Mouse (Mus musculus) hindbrain, embryonic 14.5 days (tissue): ENCODE measurements at regions not wholly inside any gene's neighbourhood (a gene's known extent, or its start where the extent isn't known, plus 50 kb on each side); places are given as distances from the start of the nearest gene placed in this dataset.

Source experiments
- ATAC-seq: fragments of 200-750 bp; cut with Nextera tagmentation; 2 replicates; pipeline ENCODE4 v1.8.0; 2017; ENCODE audit warnings: moderate number of reproducible peaks, mild to moderate bottlenecking, moderate TSS enrichment, moderate library complexity; ENCODE audit not compliant: low FRiP score
- DNase-seq: peaks from one replicate; pipeline ENCODE4 v3.0.0-alpha.2; 2015; ENCODE audit warnings: low spot score
- H3K27ac ChIP-seq: fragments of 300-500 bp; sonication (generic); 2 replicates; pipeline ENCODE4 v1.5.1; 2014; ENCODE audit warnings: mild to moderate bottlenecking, moderate library complexity
- H3K27me3 ChIP-seq: fragments of 300-500 bp; sonication (generic); 2 replicates; pipeline ENCODE4 v1.6.1; 2014; ENCODE audit warnings: mild to moderate bottlenecking, low read length, mixed read lengths; ENCODE audit not compliant: control insufficient read depth, insufficient read depth
- H3K36me3 ChIP-seq: fragments of 300-500 bp; sonication (generic); replicated peaks from 2 replicates; pipeline ENCODE4 v1.6.1; 2014; ENCODE audit not compliant: control insufficient read depth, insufficient read depth
- H3K4me1 ChIP-seq: fragments of 300-500 bp; sonication (generic); replicated peaks from 2 replicates; pipeline ENCODE4 v1.6.1; 2014; ENCODE audit warnings: antibody characterized with exemption, low read length, mixed read lengths; ENCODE audit not compliant: control insufficient read depth, insufficient read depth
- H3K4me2 ChIP-seq: fragments of 300-500 bp; sonication (generic); replicated peaks from 2 replicates; pipeline ENCODE4 v1.6.1; 2014; ENCODE audit warnings: mild to moderate bottlenecking, moderate library complexity
- H3K4me3 ChIP-seq: fragments of 300-500 bp; sonication (generic); replicated peaks from 2 replicates; pipeline ENCODE4 v1.5.1; 2014; ENCODE audit warnings: mild to moderate bottlenecking, low read length
- H3K9ac ChIP-seq: fragments of 300-500 bp; sonication (generic); 2 replicates; pipeline ENCODE4 v1.6.1; 2014
- H3K9me3 ChIP-seq: fragments of 300-500 bp; sonication (generic); 2 replicates; pipeline ENCODE4 v1.6.1; 2016; ENCODE audit warnings: low read length; ENCODE audit not compliant: control insufficient read depth
- WGBS: fragments of 180-500 bp; shearing (Covaris S2); extraction: QIAGEN DNeasy Blood & Tissue Kit; methylation state at CpG from one replicate; pipeline ENCODE4 v1.1.7; 2014; 5-methylcytosine and 5-hydroxymethylcytosine counted together

DNA sequence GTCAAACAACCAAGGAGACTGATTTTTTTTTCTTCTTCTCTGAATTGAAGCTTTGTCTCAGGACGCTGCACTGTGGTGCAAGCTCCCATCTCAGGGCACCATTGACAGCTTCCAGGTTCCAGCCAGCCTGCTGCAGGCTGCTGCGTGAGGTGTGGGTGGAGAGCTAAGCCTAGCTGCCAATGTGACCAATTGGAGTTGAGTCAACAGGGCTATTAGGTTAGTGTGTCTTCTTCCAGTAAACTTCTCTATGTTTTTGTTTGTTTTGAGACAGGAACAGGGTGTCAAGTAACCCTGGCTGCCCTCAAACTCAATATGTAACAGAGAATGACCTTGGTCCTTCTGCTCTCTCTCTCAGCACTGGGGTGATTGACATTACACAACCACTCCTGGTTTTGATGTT, 131.1 kb upstream of the Tab2 start:
- Histone ChIP-seq H3K27ac (no peak overlapping the region), H3K27me3 (no peaks in the 10 kb centered on the region), H3K36me3 (no peaks in the 10 kb centered on the region), H3K4me3 (no peak overlapping the region), H3K9ac (no peak overlapping the region), H3K4me1 (peaks cover 11% of the 10 kb centered on the region; the same call in 1 of the 2 replicates), H3K4me2 (no peak overlapping the region), H3K9me3 (no peaks in the 10 kb centered on the region)
- WGBS, result 47% methylated on average over 2 of the region's 2 CpGs
- ATAC-seq (no peak), DNase-seq (no peak)

DNA sequence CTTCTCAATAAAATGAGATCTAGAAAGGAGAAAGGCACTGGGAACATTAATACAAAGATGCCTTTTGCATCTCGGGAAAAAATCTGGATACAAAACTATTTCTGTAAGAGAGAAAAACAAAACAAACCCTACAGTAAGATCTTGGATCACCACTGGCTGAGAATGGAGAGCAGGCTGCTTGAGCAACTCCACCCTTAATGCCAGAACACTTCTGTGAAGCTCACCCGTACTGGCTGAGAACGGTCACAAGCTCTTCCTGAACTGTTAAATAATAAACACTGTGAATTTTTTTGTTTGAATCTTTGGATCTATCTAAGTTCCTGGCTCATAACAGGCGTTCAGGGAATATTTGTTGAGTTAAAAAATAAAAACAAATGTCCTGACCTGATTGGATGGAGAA, 130.4 kb upstream of the Tab2 start:
- H3K4me1 ChIP-seq, result peaks cover 8% of the 10 kb centered on the region; the same call in 1 of the 2 replicates
- no peak overlapping the region for H3K27ac ChIP-seq
- H3K36me3 ChIP-seq, result no peaks in the 10 kb centered on the region
- H3K9ac ChIP-seq, result no peak overlapping the region
- no peaks in the 10 kb centered on the region for H3K27me3 ChIP-seq
- no peak overlapping the region for H3K4me3 ChIP-seq
- no peak overlapping the region for H3K4me2 ChIP-seq
- no peaks in the 10 kb centered on the region for H3K9me3 ChIP-seq
- DNase-seq (no peak), ATAC-seq (no peak)
- 84% methylated on average over 4 of the region's 4 CpGs for WGBS

DNA sequence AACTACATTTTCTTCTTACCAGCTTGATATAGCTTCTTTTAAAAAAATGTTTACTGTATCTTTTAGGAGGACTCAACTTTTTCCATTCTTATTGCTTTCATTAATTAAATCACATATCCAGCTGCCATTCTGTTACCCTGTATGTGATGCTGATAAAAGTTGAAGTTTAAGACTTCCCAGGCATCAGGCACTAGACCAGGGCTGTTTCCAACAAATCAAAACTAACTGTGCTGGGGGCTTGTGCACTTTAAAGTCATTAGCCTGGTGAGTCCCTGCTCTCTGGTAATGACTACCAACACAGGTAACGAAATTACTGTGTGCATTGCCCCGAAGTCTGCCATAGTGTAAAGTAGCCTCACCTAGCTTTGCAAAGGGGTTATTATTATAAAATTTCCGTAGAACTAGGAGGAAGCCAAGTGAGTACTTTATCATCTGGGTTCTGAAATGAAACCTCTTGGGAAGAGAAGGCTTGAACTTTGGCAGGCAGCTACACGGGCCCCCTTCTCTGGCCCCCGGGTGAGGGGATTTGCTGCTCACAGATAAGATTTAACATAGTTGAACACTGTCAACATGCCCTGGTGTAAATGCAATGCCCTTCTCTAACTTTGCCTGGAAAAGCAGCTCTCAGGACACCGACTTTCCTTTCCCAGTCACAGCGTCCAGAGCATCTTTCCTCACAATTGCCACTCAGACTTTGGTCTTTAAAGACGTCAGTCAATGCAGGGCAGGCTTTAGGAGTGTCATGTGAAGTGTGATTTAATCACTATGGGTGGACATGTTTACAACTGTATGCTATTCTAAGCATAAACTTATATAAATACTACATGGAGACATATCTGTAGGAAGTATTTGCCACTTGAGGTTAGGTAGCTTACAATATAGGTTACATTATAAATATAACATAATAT, 122.1 kb upstream of the Tab2 start:
- DNase-seq (no peak), ATAC-seq (no peak)
- no peaks in the 10 kb centered on the region for H3K9me3 ChIP-seq
- no peak overlapping the region for H3K4me2 ChIP-seq
- no peaks in the 10 kb centered on the region for H3K36me3 ChIP-seq
- H3K9ac ChIP-seq, result no peak overlapping the region
- H3K4me1 ChIP-seq, result no peaks in the 10 kb centered on the region
- H3K4me3 ChIP-seq, result no peak overlapping the region
- WGBS, result 80% methylated on average over 8 of the region's 8 CpGs
- no peak overlapping the region for H3K27ac ChIP-seq
- H3K27me3 ChIP-seq, result no peaks in the 10 kb centered on the region

- no peak for ATAC-seq
Observed at GRCm38 (mm10) chr10:8072463-8072862, 116.4 kb upstream of the Tab2 start.

DNA sequence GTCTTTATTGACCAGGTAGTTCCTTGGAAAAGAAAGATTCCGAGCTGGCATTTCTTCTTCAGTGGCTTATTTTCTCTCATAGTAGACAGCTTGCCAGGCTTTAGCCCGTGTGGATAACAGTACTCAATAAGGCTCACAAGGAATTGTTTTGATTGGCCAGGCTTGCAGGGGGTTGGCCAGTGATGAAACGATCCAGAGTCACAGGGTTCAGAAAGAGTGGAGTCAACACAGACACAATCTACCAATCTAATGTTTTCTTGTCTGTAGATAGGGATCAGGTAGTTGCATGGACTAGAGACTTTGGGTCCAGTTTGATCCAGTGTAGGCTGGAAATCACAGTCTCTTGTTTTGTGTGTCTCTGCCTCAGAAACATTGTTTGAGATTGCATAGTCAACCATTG, 115.8 kb upstream of the Tab2 start:
- 76% methylated on average over 3 of the region's 3 CpGs for WGBS
- no peaks in the 10 kb centered on the region for H3K9me3 ChIP-seq
- H3K9ac ChIP-seq, result no peak overlapping the region

More at GRCm38 (mm10) chr10:8072463-8072862, 116.4 kb upstream of the Tab2 start:
- Histone ChIP-seq H3K4me1 (no peaks in the 10 kb centered on the region), H3K4me2 (no peak overlapping the region), H3K36me3 (no peaks in the 10 kb centered on the region), H3K4me3 (no peak overlapping the region), H3K27ac (no peak overlapping the region), H3K27me3 (no peaks in the 10 kb centered on the region), H3K9ac (no peak overlapping the region), H3K9me3 (no peaks in the 10 kb centered on the region)
- DNase-seq, result no peak
- 70% methylated on average over 1 of the region's 1 CpGs for WGBS

GRCm38 (mm10) chr10:8070472-8070871, 114.4 kb upstream of the Tab2 start:
- Histone ChIP-seq H3K4me1 (no peaks in the 10 kb centered on the region), H3K27me3 (no peaks in the 10 kb centered on the region), H3K9ac (no peak overlapping the region), H3K27ac (no peak overlapping the region), H3K36me3 (no peaks in the 10 kb centered on the region), H3K4me3 (no peak overlapping the region), H3K9me3 (no peaks in the 10 kb centered on the region), H3K4me2 (no peak overlapping the region)
- DNase-seq (no peak), ATAC-seq (no peak)
- WGBS, result 72% methylated on average over 2 of the region's 2 CpGs

More for the DNA sequence above, 115.8 kb upstream of the Tab2 start:
- DNase-seq (no peak), ATAC-seq (no peak)
- no peak overlapping the region for H3K4me2 ChIP-seq
- no peak overlapping the region for H3K27ac ChIP-seq
- H3K27me3 ChIP-seq, result no peaks in the 10 kb centered on the region
- no peak overlapping the region for H3K4me3 ChIP-seq
- no peaks in the 10 kb centered on the region for H3K36me3 ChIP-seq
- H3K4me1 ChIP-seq, result no peaks in the 10 kb centered on the region

DNA sequence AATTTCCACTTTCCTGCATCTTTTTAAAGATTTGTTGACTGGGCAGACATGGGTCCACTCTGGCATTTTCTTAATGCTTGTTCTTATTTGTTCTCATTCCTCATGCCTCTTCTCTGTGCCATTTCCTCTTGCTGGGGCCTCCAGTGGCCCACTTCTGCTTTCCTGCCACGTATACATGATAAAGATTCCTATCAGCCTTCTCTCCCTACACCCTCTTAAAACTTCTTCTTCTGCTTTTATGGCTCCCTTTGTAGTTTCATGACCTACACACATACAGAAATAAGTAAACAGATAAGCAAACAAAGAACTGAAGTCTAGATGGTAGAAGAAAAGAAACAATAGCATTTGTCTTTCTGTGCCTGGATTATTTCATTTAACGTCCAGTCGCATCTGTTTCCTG, 110.9 kb upstream of the Tab2 start:
- ATAC-seq (no peak), DNase-seq (no peak)
- no peak overlapping the region for H3K9ac ChIP-seq
- no peaks in the 10 kb centered on the region for H3K4me1 ChIP-seq
- WGBS, result 82% methylated on average over 3 of the region's 3 CpGs
- no peak overlapping the region for H3K4me2 ChIP-seq
- H3K36me3 ChIP-seq, result no peaks in the 10 kb centered on the region
- no peak overlapping the region for H3K4me3 ChIP-seq
- no peaks in the 10 kb centered on the region for H3K27me3 ChIP-seq
- no peak overlapping the region for H3K27ac ChIP-seq
- no peaks in the 10 kb centered on the region for H3K9me3 ChIP-seq

GRCm38 (mm10) chr10:8065746-8066145, 109.7 kb upstream of the Tab2 start:
- Histone ChIP-seq H3K4me1 (no peaks in the 10 kb centered on the region), H3K4me2 (no peak overlapping the region), H3K27me3 (no peaks in the 10 kb centered on the region), H3K9me3 (peaks cover 3% of the 10 kb centered on the region; the same call in 1 of the 2 replicates), H3K36me3 (no peaks in the 10 kb centered on the region), H3K9ac (no peak overlapping the region), H3K4me3 (no peak overlapping the region), H3K27ac (no peak overlapping the region)
- ATAC-seq (no peak), DNase-seq (no peak)
- 91% methylated on average over 8 of the region's 8 CpGs for WGBS

GRCm38 (mm10) chr10:8064281-8064680, 108.3 kb upstream of the Tab2 start:
- H3K4me3 ChIP-seq, result no peak overlapping the region
- peaks cover 4% of the 10 kb centered on the region; the same call in 1 of the 2 replicates for H3K9me3 ChIP-seq
- ATAC-seq (no peak), DNase-seq (no peak)
- H3K36me3 ChIP-seq, result no peaks in the 10 kb centered on the region
- no peak overlapping the region for H3K9ac ChIP-seq
- no peaks in the 10 kb centered on the region for H3K27me3 ChIP-seq
- H3K4me2 ChIP-seq, result no peak overlapping the region
- no peaks in the 10 kb centered on the region for H3K4me1 ChIP-seq
- whole genome bisulfite sequencing, result 82% methylated on average over 2 of the region's 2 CpGs
- no peak overlapping the region for H3K27ac ChIP-seq
